Mouse (Mus musculus) MEL (cell line): Measurements from ENCODE around the gene Sit1. TPM values are rescaled to one million over a fixed set of nuclear protein-coding genes. Genes with fewer than 3 reads are reported as not detected.
A peak's percentile ranks its signal among the peaks of the same experiment; 100 is the strongest.

Experiments
- DNase-seq: peaks from one replicate; pipeline ENCODE4 v3.0.0; 2011; ENCODE audit warnings: low read depth, low spot score
- H3K27ac ChIP-seq: 2 replicates; pipeline ENCODE4 v1.5.1; 2012; ENCODE audit warnings: low read depth, mild to moderate bottlenecking, control low read depth, low read length, moderate library complexity; ENCODE audit not compliant: control insufficient read depth
- H3K27me3 ChIP-seq, 2 experiments: fragments of 150-350 bp in 1 of 2; sonication (generic) in 1 of 2; 2 replicates each; pipeline ENCODE4 v1.6.1; 2012; ENCODE audit warnings: low read length in 2 of 2, mild to moderate bottlenecking in 2 of 2, improper control_type of control experiment in 1 of 2, moderate library complexity in 1 of 2; ENCODE audit not compliant: insufficient read depth in 2 of 2, control insufficient read depth in 1 of 2
- H3K36me3 ChIP-seq, 2 experiments: 2 replicates each; pipeline ENCODE4 v1.6.1; 2012 to 2014; ENCODE audit warnings: low read length in 2 of 2, improper control_type of control experiment in 1 of 2, inconsistent platforms in 1 of 2, mild to moderate bottlenecking in 1 of 2; ENCODE audit not compliant: insufficient read depth in 2 of 2, control insufficient read depth in 1 of 2
- H3K4me1 ChIP-seq, 2 experiments: fragments of 150-350 bp in 1 of 2; sonication (generic) in 1 of 2; 2 replicates each; pipeline ENCODE4 v1.6.1; 2012; ENCODE audit warnings: low read length in 2 of 2, improper control_type of control experiment in 1 of 2, mild to moderate bottlenecking in 1 of 2; ENCODE audit not compliant: insufficient read depth in 2 of 2, control insufficient read depth in 1 of 2
- H3K4me3 ChIP-seq, 2 experiments: fragments of 150-350 bp in 1 of 2; sonication (generic) in 1 of 2; 2 replicates each; pipeline ENCODE4 v1.5.1; 2012; ENCODE audit warnings: low read depth in 2 of 2, low read length in 2 of 2, mild to moderate bottlenecking in 2 of 2, moderate library complexity in 2 of 2, control low read depth in 1 of 2, improper control_type of control experiment in 1 of 2; ENCODE audit not compliant: control insufficient read depth in 1 of 2, insufficient read depth in 1 of 2
- H3K79me2 ChIP-seq: 2 replicates; pipeline ENCODE4 v1.6.1; 2012; ENCODE audit warnings: mild to moderate bottlenecking, low read length, moderate library complexity; ENCODE audit not compliant: control insufficient read depth, poor library complexity, insufficient read depth
- H3K9ac ChIP-seq: 2 replicates; pipeline ENCODE4 v1.6.1; 2012; ENCODE audit warnings: low read depth, mild to moderate bottlenecking, control low read depth, low read length, moderate library complexity; ENCODE audit not compliant: control insufficient read depth, poor library complexity, severe bottlenecking
- H3K9me3 ChIP-seq: fragments of 150-350 bp; sonication (generic); replicated peaks from 2 replicates; pipeline ENCODE4 v1.6.1; 2012; ENCODE audit warnings: mild to moderate bottlenecking, low read length, improper control_type of control experiment, moderate library complexity; ENCODE audit not compliant: insufficient read depth
- BHLHE40 ChIP-seq: IDR thresholded peaks from 2 replicates; pipeline ENCODE4 v1.6.1; 2012; ENCODE audit warnings: low read depth, mild to moderate bottlenecking, inconsistent platforms, low read length, improper control_type of control experiment, borderline replicate concordance
- CHD2 ChIP-seq: IDR thresholded peaks from 2 replicates; pipeline ENCODE4 v1.6.1; 2011; ENCODE audit warnings: low read length, improper control_type of control experiment
- E2F4 ChIP-seq: IDR thresholded peaks from 2 replicates; pipeline ENCODE4 v1.6.1; 2011; ENCODE audit warnings: low read depth, low read length, improper control_type of control experiment, borderline replicate concordance
- ELF1 ChIP-seq: IDR thresholded peaks from 2 replicates; pipeline ENCODE4 v1.6.1; 2014; ENCODE audit warnings: low read depth, mild to moderate bottlenecking, inconsistent platforms, low read length, improper control_type of control experiment, moderate library complexity
- EP300 ChIP-seq, 2 experiments: IDR thresholded peaks; 2 replicates each; pipeline ENCODE4 v1.6.1; 2011; ENCODE audit warnings: improper control_type of control experiment in 2 of 2, low read length in 2 of 2, low read depth in 1 of 2, mild to moderate bottlenecking in 1 of 2
- ETS1 ChIP-seq: IDR thresholded peaks from 2 replicates; pipeline ENCODE4 v1.6.1; 2012; ENCODE audit warnings: low read depth, mild to moderate bottlenecking, inconsistent platforms, low read length, improper control_type of control experiment, moderate library complexity
- GABPA ChIP-seq: IDR thresholded peaks from 2 replicates; pipeline ENCODE4 v1.6.1; 2012; ENCODE audit warnings: low read depth, mild to moderate bottlenecking, inconsistent platforms, low read length, improper control_type of control experiment, moderate library complexity
- GATA1 ChIP-seq: IDR thresholded peaks from 2 replicates; pipeline ENCODE4 v1.6.1; 2011; ENCODE audit warnings: low read depth, low read length, improper control_type of control experiment
- HCFC1 ChIP-seq: IDR thresholded peaks from 2 replicates; pipeline ENCODE4 v1.6.1; 2012; ENCODE audit warnings: low read depth, mild to moderate bottlenecking, inconsistent platforms, low read length, improper control_type of control experiment, moderate library complexity
- JUND ChIP-seq: IDR thresholded peaks from 2 replicates; pipeline ENCODE4 v1.6.1; 2011; ENCODE audit warnings: low read depth, mild to moderate bottlenecking, improper control_type of control experiment, low read length
- MAFK ChIP-seq: IDR thresholded peaks from 2 replicates; pipeline ENCODE4 v1.6.1; 2011; ENCODE audit warnings: low read depth, mild to moderate bottlenecking, low read length, improper control_type of control experiment, borderline replicate concordance
- MAX ChIP-seq: IDR thresholded peaks from 2 replicates; pipeline ENCODE4 v1.6.1; 2011; ENCODE audit warnings: low read length, improper control_type of control experiment
- NELFE ChIP-seq: IDR thresholded peaks from 2 replicates; pipeline ENCODE4 v1.6.1; 2011; ENCODE audit warnings: low read depth, low read length, improper control_type of control experiment
- POLR2AphosphoS2 ChIP-seq: IDR thresholded peaks from 2 replicates; pipeline ENCODE4 v1.6.1; 2011; ENCODE audit warnings: low read length, improper control_type of control experiment
- POLR2AphosphoS5 ChIP-seq: IDR thresholded peaks from 2 replicates; pipeline ENCODE4 v1.6.1; 2012; ENCODE audit warnings: low read depth, borderline replicate concordance, mild to moderate bottlenecking, inconsistent platforms, low read length, moderate library complexity, mixed read lengths
- RCOR1 ChIP-seq: IDR thresholded peaks from 2 replicates; pipeline ENCODE4 v1.6.1; 2012; ENCODE audit warnings: low read depth, mild to moderate bottlenecking, inconsistent platforms, low read length, improper control_type of control experiment
- SIN3A ChIP-seq: IDR thresholded peaks from 2 replicates; pipeline ENCODE4 v1.6.1; 2012; ENCODE audit warnings: low read length, improper control_type of control experiment, inconsistent platforms
- SMC3 ChIP-seq: IDR thresholded peaks from 2 replicates; pipeline ENCODE4 v1.6.1; 2011; ENCODE audit warnings: low read depth, low read length, improper control_type of control experiment
- TAL1 ChIP-seq: IDR thresholded peaks from 2 replicates; pipeline ENCODE4 v1.6.1; 2012; ENCODE audit warnings: mild to moderate bottlenecking, inconsistent platforms, low read length, moderate library complexity, mixed read lengths
- UBTF ChIP-seq: IDR thresholded peaks from 2 replicates; pipeline ENCODE4 v1.6.1; 2012; ENCODE audit warnings: low read depth, mild to moderate bottlenecking, inconsistent platforms, low read length, improper control_type of control experiment, moderate library complexity, borderline replicate concordance; ENCODE audit not compliant: insufficient read depth
- USF2 ChIP-seq, 2 experiments: IDR thresholded peaks; 2 replicates each; pipeline ENCODE4 v1.6.1; 2011 to 2012; ENCODE audit warnings: improper control_type of control experiment in 2 of 2, low read length in 2 of 2, borderline replicate concordance in 1 of 2, inconsistent platforms in 1 of 2, low read depth in 1 of 2, mild to moderate bottlenecking in 1 of 2; ENCODE audit not compliant: insufficient read depth in 1 of 2
- ZC3H11A ChIP-seq: IDR thresholded peaks from 2 replicates; pipeline ENCODE4 v1.6.1; 2012; ENCODE audit warnings: low read depth, mild to moderate bottlenecking, inconsistent platforms, low read length, improper control_type of control experiment
- ZKSCAN1 ChIP-seq: IDR thresholded peaks from 2 replicates; pipeline ENCODE4 v1.6.1; 2012; ENCODE audit warnings: low read depth, mild to moderate bottlenecking, inconsistent platforms, low read length, improper control_type of control experiment, moderate library complexity
- polyA plus RNA-seq, 2 experiments: library from polyadenylated mRNA; stranded (reverse) in 1 of 2; unstranded in 1 of 2; fragments of >175 nt in 1 of 2; fragments of >200 nt in 1 of 2; gene quantifications; 2 replicates each; pipeline versions ENCODE4 v1.2.1 to v1.2.4; 2012; ENCODE audit warnings: low replicate concordance in 2 of 2, low read depth in 1 of 2; ENCODE audit not compliant: insufficient read length in 2 of 2, insufficient read depth in 1 of 2, missing spikeins in 1 of 2
- total RNA-seq: library from RNA; depleted of rRNA; stranded (reverse); fragments of 300-350 nt; gene quantifications from 2 replicates; pipeline ENCODE4 v1.2.3, GENCODE M21; 2012

Sit1 gene
- total and polyA plus RNA-seq, 3 experiments, result 0.06 to 0.08 TPM; not detected in 1

DNA sequence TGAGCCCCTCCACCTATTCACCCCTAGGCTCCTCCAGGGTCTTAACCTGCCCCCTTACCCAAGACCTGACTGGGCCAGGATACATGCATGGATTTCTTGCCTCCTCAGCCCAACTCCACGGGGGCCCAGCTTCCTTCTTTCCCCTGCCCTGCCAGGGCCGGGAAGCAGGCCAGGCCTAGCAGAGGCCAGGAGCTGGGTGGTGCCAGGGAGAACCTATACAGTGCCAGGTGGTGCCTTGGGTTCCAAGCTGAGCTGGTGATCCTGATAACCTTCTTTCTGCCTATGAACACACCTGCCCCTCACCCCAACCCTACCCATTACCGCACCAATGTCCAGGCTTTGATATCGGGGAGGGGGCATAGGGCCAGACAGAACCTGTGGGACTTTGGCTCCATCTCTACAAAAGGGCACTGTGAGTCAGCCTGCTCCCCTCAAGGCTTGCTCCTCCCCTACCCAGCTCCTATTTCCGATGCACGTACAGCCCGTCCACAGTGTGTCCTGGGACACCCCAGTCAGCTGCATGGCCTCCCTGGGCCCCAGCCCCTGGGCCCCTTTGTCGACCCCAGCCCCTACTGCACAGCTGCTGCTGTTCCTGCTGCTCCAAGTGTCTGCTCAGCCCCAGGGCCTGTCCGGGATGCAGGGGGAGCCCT is 23.1 kb upstream of the Sit1 start, which contains the start of gene Car9:
Gene Car9 (plus strand): TSS at position 431 of the 650 bp plus-strand sequence.
- no peaks in the 10 kb centered on the region for H3K9me3 ChIP-seq
- peaks cover 0 to 14% of the 10 kb centered on the region in 2 experiments; a peak in 2 of 4 replicates for H3K36me3 ChIP-seq
- TF ChIP-seq POLR2AphosphoS2 (no peak), MAFK (no peak), ZC3H11A (no peak), SMC3 (no peak), ETS1 (no peak), TAL1 (no peak), CHD2 (no peak), GATA1 (no peak)
- H3K27me3 ChIP-seq, result no peaks in the 10 kb centered on the region
- H3K4me3 ChIP-seq, result peak within 1 kb of the TSS; percentile 71 to 91; a peak in 3 of 4 replicates
- no peak for DNase-seq
- peaks cover 12 to 27% of the 10 kb centered on the region in 2 experiments for H3K4me1 ChIP-seq
- H3K27ac ChIP-seq, result no peak within 1 kb of the TSS
- no peak within 1 kb of the TSS for H3K9ac ChIP-seq
- no peaks in the 10 kb centered on the region; the same call in 1 of the 2 replicates for H3K79me2 ChIP-seq

DNA sequence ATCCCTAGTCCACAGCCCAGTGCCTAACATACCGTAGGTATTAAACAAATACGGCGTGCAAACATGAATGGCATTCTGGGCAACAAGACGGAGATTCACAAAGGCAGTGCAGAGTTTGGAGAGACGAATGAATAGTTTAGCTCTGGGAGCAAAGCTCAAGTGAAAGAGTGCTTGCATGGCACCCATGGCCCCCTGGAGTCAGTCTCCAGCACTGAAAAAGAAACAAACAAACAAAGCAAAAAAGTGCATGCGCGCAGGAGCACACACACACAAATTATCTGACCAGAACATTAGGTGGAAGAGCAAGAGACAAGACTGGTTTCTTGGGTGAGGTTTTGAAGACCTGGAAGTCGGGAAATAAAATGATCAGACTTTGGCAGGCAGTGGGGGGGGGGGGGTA is 22.5 kb upstream of the Sit1 start:
- peaks cover 12 to 27% of the 10 kb centered on the region in 2 experiments for H3K4me1 ChIP-seq
- no peaks in the 10 kb centered on the region for H3K27me3 ChIP-seq

More for the DNA sequence above, 22.5 kb upstream of the Sit1 start:
- Histone ChIP-seq H3K27ac (no peak overlapping the region), H3K9ac (no peak overlapping the region), H3K36me3 (peaks cover 0 to 14% of the 10 kb centered on the region in 2 experiments; a peak in 2 of 4 replicates), H3K9me3 (no peaks in the 10 kb centered on the region), H3K4me3 (no peak overlapping the region), H3K79me2 (no peaks in the 10 kb centered on the region; the same call in 1 of the 2 replicates)
- TF ChIP-seq UBTF (no peak), POLR2AphosphoS2 (no peak), USF2 (IDR thresholded peaks at IDR 0.05; ENCODE audit: borderline replicate concordance in 1 of 2, insufficient read depth in 1 of 2, low read depth in 1 of 2, low read length in 2 of 2) (no peak), ELF1 (no peak), ZKSCAN1 (no peak), BHLHE40 (no peak), SIN3A (no peak), JUND (no peak), GABPA (no peak), POLR2AphosphoS5 (no peak), MAX (no peak), E2F4 (no peak), NELFE (no peak), RCOR1 (no peak), CHD2 (no peak), HCFC1 (no peak), SMC3 (no peak), EP300 (IDR thresholded peaks at IDR 0.05; ENCODE audit: low read depth in 1 of 2, low read length in 2 of 2) (no peak)
- no peak for DNase-seq
